Mouse (Mus musculus): ENCODE measurements at regions not wholly inside any gene's neighbourhood (a gene's known extent, or its start where the extent isn't known, plus 50 kb on each side); places are given as distances from the start of the nearest gene placed in this dataset.
A peak's percentile ranks its signal among the peaks of the same experiment; 100 is the strongest.

DNA sequence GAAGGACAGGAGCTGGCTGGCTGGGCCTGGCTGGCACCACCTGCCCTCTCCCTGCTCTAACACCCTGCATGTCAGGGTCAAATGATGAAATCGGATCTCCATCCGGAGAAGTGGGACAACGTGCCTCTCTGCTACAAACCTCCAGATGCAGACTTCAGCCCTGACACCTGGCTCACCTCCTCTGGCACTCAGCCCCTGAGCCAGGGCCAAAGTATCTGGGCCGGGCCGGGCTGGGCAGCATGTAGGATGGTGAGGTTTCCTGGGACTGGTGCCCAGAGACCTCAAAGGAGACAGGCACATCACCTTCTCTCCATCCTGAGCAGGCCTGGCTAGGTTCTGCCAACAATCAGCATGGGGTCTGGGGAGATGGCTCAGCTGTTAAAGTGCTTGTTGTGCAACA is 113.5 kb downstream of the Tfcp2l1 start:
- DNase-seq: peak; percentile 42
- intact Hi-C loops (cut with DNase I): no loop called here

DNA sequence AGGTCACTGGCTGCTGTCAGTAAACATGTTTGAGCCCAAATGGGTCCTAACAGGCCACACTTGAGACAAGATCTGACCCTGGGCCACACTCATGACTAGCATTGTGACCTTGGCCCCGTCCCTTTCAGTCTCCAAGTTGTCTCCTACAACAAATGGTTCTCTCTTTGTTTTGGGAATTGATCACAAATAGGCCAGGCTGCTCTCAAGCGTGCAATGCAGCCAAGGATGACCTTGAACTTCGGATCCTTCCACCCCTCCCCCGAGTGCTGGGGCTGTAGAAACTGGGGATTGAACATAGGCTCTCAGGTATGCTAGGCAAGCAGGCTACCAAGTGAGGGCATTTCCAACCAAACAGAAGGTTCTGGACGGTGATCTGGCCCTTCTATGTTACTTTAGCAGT is 120.5 kb downstream of the Tfcp2l1 start:
- DNase-seq: no peak
- intact Hi-C loops (cut with DNase I): no loop called here

DNA sequence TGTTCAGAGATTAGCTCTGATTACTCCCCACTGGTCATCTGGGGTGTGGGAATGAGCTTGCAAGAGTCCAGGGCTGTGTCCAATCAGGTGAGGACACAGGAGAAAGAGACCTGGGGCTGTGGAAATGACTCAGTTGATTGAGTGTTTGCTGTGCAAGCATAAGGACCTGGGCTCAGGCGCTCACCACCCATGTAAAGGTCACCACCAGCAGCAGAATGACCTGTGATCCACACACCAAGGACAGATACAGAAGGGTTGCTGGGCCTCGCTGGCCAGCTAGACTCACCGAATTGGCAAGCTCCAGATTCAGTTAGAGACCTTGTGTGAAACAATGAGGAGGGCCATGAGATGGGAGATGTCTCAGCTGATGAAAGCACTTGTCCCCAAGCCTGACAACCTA is 125.1 kb downstream of the Tfcp2l1 start:
- intact Hi-C loops (cut with DNase I): no loop called here
- DNase-seq: no peak

DNA sequence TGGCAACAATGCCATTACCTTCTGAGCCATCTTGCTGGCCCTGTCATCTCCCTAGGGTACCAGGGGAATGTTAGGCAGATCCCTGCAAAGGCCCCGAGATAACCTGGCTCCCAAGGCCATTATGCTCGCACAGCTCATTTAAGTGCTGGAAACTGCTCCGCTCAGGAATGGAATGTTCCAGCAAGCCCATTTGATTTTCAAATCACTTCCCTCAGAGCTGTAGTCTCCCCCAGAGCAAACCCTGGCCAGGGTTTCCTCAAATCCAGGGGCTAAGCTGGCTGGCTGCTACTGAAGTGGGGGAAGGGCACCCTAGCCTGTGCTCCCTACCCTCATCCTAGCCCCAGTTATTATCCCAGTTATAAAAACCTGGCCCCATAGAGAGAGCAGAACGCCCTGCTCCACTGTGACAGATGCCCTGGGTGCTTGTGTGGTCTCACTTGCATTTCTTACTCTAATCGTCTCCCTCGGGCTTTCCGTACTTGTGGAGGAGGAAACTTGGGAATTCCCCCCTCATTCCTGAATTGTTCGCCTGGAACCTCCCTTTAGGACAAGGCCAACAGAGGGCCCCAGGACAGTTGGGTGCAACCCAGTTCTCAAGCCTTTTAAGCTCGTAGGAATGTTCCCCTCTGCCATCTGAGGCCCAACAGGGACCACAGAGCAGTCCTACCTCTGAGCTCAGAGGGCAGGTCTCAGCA is 128.6 kb downstream of the Tfcp2l1 start:
- intact Hi-C loops (cut with DNase I): loop anchor here (5.0 kb wide), 1 partner anchor 419 kb away; no protein-coding TSS in a partner anchor
- no peak for DNase-seq

DNA sequence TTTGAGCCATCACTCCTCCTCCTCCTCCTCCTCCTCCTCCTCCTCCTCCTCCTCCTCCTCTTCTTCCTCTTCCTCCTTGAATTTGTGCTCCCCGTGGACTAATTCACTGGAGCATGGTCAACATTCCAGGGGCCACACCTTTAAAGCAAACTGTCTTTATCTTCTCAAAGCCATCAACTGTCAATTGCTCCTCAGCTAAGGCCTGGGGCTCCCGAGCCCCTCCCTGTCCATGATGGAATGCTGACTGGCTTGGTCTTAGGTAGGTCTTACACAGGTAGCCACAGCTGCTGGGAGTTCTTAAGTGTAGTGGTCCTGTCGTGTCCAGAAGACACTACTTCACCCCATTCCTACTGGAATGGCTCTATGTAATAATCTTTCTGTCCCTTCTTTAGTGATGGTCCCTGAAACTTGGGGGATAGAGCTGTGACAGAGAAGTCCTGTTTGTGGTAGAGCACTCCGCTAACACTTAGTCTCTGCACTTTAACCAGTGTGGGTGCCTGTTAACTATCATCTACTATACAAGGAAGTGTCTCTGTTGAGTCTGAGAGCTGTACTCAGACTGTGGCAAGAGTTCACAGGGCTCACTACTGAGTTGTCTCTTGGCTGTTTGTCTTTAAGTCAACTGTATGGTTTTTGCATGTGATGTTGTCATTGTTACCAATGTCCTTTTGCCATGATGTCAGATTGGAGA is 129.7 kb downstream of the Tfcp2l1 start:
- intact Hi-C loops (cut with DNase I): loop anchor here (5.0 kb wide), 1 partner anchor 420 kb away; no protein-coding TSS in a partner anchor
- DNase-seq: no peak

DNA sequence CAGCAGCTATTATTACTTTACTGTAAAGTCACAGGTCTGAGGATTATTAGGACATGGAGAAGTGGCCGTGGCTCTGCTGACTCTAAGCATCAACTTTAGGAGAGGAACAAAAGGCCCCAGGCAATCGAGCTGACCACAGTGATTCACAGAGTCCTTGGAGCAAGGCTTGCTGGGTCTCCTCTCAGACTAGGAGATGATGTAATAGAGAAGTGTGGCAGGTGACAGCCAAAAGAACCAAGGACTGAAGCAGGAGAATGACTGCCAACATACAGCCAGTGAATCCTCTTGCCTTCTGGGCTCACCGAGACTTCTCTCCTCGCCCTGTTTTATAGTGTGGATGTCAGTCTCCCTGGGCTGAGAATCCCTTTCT is 130.3 kb downstream of the Tfcp2l1 start:
- no peak for DNase-seq
- intact Hi-C loops (cut with DNase I): loop anchor here (5.0 kb wide), 1 partner anchor 421 kb away; no protein-coding TSS in a partner anchor

DNA sequence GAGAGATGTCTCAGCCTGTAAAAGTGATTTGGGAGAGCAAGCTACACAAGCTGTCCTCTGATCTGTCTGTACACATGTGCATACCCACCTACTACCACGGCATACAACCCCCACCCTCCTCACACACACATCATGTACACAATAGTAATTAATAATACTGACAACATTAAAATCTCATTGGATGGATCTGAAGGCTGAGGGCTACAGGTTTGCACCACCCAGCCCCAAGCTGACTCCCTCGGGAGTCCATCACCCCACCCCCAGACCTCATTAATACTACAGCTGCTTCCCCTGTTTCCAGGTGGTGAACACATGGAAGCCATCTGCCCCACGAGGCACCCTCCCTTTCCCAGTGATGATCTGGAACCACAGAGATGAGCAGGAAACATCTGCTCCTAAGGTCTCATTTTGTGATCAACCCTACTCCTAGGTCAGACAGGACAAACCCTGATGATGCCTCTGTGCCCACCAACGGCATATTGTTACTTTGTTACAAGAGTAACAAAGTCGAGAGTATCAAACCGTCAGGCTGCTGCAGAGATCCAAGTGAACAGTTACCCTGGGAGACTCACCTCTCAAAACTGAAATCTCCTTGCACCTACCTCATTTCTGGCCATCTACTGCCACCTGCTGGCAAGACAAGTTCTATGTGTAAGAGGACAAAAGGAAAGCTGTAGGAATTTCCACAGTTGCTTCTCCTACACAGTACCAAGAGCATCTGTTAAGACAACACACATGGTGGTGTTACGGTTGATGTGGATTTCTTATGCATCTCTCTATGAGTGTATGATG is 131.6 kb downstream of the Tfcp2l1 start:
- intact Hi-C loops (cut with DNase I): loop anchor here (5.0 kb wide), 1 partner anchor 422 kb away; no protein-coding TSS in a partner anchor

DNA sequence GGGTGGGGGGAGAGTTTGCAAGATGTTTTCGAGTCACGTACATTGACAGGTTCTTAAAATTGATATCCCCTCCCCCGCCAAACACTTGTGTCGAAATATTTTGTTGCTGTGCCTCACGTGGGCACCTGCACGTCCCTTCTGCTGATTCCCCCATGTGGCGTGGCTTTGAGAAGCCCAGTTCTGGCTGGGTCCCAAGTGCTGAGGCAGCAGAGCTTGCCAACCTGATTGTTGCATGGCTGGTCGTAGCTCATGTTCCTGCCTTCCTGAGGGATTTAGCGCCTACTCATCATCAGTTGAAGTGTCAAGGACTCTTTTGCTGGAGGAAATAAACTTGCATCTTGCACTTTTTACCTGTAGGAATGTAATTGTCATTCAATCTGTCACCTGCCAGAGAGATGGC is 137.8 kb downstream of the Tfcp2l1 start:
- intact Hi-C loops (cut with DNase I): loop anchor here (10.0 kb wide), 1 partner anchor 201 kb away; no protein-coding TSS in a partner anchor
- DNase-seq: peak; percentile 58

More for the DNA sequence above, 131.6 kb downstream of the Tfcp2l1 start:
- DNase-seq: peak; percentile 89

DNA sequence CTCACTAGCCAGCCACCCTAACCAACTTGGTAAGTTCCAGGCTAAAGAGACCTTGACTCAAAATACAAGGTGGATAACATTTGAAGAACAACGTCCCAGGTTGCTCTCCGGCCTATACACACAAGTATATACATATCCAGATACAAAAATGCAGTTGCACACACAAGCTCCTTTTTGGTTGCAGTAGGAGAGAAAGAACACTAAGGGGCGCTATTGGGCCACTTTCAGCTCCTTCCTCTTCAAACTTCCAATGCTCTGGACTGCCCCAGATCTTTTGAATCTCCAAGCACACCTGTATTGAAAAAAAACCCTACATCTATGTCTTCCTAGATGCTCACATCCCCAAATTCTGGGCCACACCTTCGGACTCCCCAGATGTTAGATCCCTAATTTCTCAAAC is 141.1 kb downstream of the Tfcp2l1 start:
- peak; percentile 42 for DNase-seq
- intact Hi-C loops (cut with DNase I): loop anchor here (1.0 to 10.0 kb wide), 2 partner anchors 204 to 313 kb away; no protein-coding TSS in a partner anchor

DNA sequence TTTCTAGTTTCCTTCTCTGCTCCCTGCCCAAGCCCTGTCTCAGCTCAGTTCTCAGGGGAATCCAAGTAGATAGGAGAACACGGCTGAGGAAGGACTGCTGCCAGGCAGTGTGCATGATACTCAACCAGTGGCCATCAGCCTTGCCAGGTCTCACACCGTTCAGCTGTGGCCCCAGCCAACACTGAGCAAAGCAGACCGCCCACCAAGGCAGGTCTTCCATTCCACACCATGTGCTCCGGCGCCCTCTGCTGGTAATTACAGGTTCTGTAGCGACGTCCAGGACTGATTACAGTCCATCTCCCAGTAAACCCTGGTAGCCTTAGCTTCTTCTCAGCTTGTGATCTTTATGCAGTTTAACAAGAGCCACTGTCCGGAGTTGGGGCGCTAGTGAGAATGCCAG is 144.5 kb downstream of the Tfcp2l1 start:
- intact Hi-C loops (cut with DNase I): no loop called here
- peak; percentile 86 for DNase-seq

DNA sequence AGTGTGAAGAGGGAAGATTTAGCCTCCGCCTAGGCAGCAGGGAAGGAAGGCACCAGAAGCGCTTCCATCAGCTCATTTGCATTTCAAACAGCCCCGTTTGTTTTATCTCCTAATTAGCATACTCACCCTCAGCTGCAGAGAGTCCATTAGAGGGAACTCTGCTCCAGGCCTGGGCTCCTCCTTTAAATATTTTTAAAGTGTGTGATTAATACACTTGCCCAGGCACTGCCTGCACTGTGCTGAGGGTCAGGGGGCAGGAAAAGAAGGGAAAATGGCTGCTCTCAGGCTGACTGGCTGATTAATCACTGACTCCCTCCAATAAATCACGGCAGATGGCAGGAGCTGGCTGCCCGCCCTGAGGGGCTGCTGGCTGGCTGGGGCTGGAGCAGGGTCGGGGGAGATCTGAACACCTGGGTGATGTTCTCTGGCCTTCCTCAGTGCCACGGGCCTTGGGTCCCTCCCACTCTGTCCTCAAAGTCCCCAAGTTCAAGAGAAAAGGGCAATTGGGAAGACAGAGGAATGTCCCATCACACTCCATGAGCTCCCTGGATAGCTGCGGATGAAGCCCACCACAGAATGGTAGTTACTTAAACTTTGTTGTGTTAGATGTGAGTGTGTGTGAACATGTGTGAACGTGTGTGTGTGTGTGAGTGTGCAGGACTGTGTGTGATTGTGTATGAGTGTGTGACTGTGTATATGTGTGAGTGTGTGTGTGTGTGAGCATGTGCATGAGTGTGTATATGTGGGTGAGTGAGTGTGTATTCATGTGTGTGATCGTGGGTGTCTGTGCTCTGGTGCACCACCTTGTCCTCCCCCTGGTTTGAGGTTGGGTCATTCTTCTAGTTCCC is 149.1 kb downstream of the Tfcp2l1 start:
- peak; percentile 84 for DNase-seq
- intact Hi-C loops (cut with DNase I): no loop called here
